Mouse (Mus musculus) forebrain, embryonic 15.5 days (tissue): ENCODE results near the gene Erg. TPM values are rescaled to one million over a fixed set of nuclear protein-coding genes. Genes with fewer than 3 reads are reported as not detected.

Source experiments
- ATAC-seq: fragments of 200-750 bp; cut with Nextera tagmentation; replicated peaks from 2 replicates; pipeline ENCODE4 v1.8.0; 2017; ENCODE audit warnings: mild to moderate bottlenecking, moderate TSS enrichment, moderate library complexity
- H3K27ac ChIP-seq: fragments of 300-500 bp; sonication (generic); replicated peaks from 2 replicates; pipeline ENCODE4 v1.5.1; 2015; ENCODE audit warnings: mild to moderate bottlenecking, inconsistent platforms
- H3K27me3 ChIP-seq: fragments of 300-500 bp; sonication (generic); 2 replicates; pipeline ENCODE4 v1.6.1; 2015; ENCODE audit warnings: inconsistent platforms
- H3K36me3 ChIP-seq: fragments of 300-500 bp; sonication (generic); 2 replicates; pipeline ENCODE4 v1.6.1; 2015; ENCODE audit warnings: mild to moderate bottlenecking, inconsistent platforms
- H3K4me1 ChIP-seq: fragments of 300-500 bp; sonication (generic); 2 replicates; pipeline ENCODE4 v1.6.1; 2015; ENCODE audit warnings: inconsistent platforms
- H3K4me2 ChIP-seq: fragments of 300-500 bp; sonication (generic); replicated peaks from 2 replicates; pipeline ENCODE4 v1.6.1; 2015; ENCODE audit warnings: mild to moderate bottlenecking, inconsistent platforms
- H3K4me3 ChIP-seq: fragments of 300-500 bp; sonication (generic); 2 replicates; pipeline ENCODE4 v1.5.1; 2015; ENCODE audit warnings: mild to moderate bottlenecking, inconsistent platforms
- H3K9ac ChIP-seq: fragments of 300-500 bp; sonication (generic); replicated peaks from 2 replicates; pipeline ENCODE4 v1.6.1; 2015; ENCODE audit warnings: mild to moderate bottlenecking, inconsistent platforms
- H3K9me3 ChIP-seq: fragments of 300-500 bp; sonication (generic); 2 replicates; pipeline ENCODE4 v1.6.1; 2016; ENCODE audit warnings: inconsistent platforms
- WGBS: fragments of 180-500 bp; shearing (Covaris S2); methylation state at CpG from one replicate; pipeline ENCODE4 v1.1.7; 2015; ENCODE audit warnings: mixed read lengths; 5-methylcytosine and 5-hydroxymethylcytosine counted together
- polyA plus RNA-seq: library from polyadenylated mRNA; unstranded; fragments of >200 nt; fragmentation: Nextera tagmentation; extraction: Ambion mirVana; gene quantifications from 2 replicates; pipeline ENCODE4 v1.2.1, GENCODE M21; 2015

Gene Erg
- polyA plus RNA-seq, 1 experiment from 2014 or later: 1.5 TPM

DNA sequence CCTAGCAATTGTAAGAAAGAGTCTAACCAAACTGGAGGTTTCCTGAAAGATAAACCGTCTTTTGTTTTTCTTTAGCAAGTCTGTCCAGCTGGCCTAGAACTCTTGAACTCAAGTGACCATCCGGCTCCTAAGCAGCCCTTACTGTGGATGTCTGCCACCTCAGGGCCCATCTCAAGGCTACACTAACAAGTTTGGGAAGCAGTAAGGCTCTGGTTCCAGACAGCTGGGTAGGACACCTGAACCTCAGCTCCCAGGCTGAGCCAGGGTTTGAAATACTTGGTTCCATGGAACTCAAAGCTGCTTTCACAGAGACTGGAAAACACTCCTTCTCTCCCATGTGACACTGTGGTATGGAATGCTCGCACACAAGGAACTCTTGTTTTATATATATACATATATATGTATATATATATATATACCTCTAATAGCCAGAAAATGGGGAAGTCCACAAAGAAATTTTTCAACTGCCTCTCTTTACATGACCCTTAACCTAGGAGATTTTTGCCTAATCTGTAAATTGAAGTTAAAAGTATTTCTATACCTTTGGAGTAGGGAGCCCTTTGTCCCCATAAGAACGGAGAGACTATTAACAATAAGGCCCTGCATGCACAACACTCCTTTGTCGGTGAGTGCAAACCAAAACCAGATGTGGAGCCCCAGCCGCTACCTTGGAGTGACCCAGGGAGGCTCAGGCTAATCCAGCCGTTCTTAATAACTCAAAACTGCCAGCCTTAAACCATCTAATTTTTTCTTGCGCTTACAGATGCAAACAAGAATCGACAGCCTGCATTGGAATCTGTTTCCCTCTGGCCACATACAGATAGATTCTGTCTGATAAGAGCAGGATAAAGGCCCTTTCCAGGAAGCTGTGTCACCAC lies 116.9 kb downstream of the Erg start:
- Histone ChIP-seq H3K4me2 (no peak overlapping the region), H3K9ac (no peak overlapping the region), H3K27ac (no peak overlapping the region), H3K36me3 (no peaks in the 10 kb centered on the region), H3K4me1 (no peaks in the 10 kb centered on the region), H3K4me3 (no peak overlapping the region), H3K27me3 (no peaks in the 10 kb centered on the region), H3K9me3 (no peaks in the 10 kb centered on the region)
- ATAC-seq: no peak
- 68% methylated on average over 9 of the region's 9 CpGs for WGBS

DNA sequence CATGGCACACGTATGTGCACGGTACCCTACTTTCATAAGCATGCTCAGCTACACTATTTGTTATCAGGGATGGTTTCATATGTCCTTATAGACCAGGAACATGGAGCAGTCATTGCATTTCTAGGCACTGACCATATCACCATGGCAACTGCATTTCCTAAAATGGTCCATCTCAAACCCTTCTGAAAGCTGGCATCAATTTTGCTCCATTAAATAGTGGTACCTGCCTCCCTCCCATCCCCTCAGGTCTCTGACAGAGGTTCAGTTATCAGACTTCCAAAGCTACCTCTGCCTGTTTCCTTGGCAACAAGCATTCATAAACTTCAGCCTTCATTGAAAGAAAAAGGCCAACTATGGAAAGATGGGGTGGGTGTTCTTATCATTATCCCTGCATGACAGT lies 118.5 kb downstream of the Erg start:
- no peak for ATAC-seq
- no peak overlapping the region for H3K9ac ChIP-seq
- no peak overlapping the region for H3K4me2 ChIP-seq
- no peak overlapping the region for H3K27ac ChIP-seq
- H3K4me1 ChIP-seq: no peaks in the 10 kb centered on the region; the same call in 1 of the 2 replicates
- no peak overlapping the region for H3K4me3 ChIP-seq
- H3K9me3 ChIP-seq: no peaks in the 10 kb centered on the region
- 99% methylated on average over 2 of the region's 2 CpGs for WGBS
- no peaks in the 10 kb centered on the region for H3K27me3 ChIP-seq
- no peaks in the 10 kb centered on the region for H3K36me3 ChIP-seq

DNA sequence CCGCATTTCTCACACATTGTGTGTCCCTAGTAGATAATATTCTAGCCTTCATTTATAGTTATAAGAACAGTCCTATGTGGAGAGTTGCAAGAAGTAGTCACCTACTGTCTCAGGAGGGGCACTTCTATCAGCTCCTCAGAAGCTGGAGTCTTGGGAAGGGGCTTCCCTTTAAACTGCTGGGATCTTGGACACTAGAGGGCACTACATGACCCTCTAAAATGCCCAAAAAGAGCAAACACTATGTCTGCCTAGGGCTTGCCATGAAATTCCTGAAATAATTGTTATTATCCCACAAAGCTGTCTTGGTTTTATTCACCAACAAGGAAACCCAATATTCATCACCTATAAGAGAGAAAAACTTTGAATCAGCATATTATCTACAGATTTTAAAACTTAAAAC lies 119.8 kb downstream of the Erg start:
- no peaks in the 10 kb centered on the region for H3K27me3 ChIP-seq
- no peak overlapping the region for H3K4me3 ChIP-seq
- no peaks in the 10 kb centered on the region; the same call in 1 of the 2 replicates for H3K4me1 ChIP-seq
- no peaks in the 10 kb centered on the region for H3K9me3 ChIP-seq
- no peak overlapping the region for H3K4me2 ChIP-seq
- no peak; the same call in 1 of the 2 replicates for ATAC-seq
- no peak overlapping the region for H3K27ac ChIP-seq
- H3K36me3 ChIP-seq: no peaks in the 10 kb centered on the region
- 98% methylated on average over 1 of the region's 1 CpGs for WGBS
- H3K9ac ChIP-seq: no peak overlapping the region

DNA sequence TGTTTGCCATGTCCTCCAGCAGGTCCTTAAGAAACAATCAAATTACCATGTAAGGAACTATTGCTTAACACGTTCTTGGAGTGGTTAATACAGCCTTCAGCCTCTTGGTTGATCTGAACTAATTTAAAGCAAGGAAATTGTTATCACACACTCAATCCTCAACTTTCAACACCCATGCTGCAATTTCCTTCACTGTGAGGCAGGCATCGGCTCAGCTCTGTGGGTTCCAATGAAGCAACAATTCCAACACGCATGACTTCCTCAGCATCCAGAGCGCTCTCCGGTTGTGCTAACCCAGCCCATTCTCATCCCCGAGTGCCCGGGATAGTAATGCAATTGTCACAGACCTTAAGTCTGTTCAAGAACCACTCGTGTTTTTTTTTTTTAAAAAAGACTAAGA lies 121.8 kb downstream of the Erg start:
- no peaks in the 10 kb centered on the region for H3K27me3 ChIP-seq
- no peaks in the 10 kb centered on the region for H3K9me3 ChIP-seq
- no peak overlapping the region for H3K9ac ChIP-seq
- no peak overlapping the region for H3K27ac ChIP-seq
- no peak for ATAC-seq
- WGBS: 62% methylated on average over 8 of the region's 8 CpGs
- H3K4me3 ChIP-seq: no peak overlapping the region
- H3K36me3 ChIP-seq: no peaks in the 10 kb centered on the region
- H3K4me1 ChIP-seq: no peaks in the 10 kb centered on the region; the same call in 1 of the 2 replicates
- H3K4me2 ChIP-seq: no peak overlapping the region

DNA sequence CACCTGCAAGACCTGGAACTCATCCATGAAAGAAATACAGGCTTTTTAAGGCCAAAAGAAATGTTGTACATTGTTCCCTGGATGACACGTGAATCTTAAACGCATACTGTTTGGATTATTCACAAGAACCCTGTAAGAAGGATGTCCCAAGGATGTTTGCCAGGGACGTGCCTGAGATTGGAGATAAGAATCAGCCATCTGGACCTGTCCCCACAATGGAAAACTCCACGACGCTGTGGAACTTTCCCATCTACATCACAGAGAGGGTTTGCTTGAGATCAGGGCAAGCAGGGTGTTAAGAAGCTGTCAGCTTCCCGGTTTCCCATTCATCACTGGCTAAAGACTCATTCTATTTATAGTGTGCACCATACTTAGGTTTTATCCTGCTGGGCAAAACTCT lies 122.6 kb downstream of the Erg start:
- Histone ChIP-seq H3K9ac (no peak overlapping the region), H3K4me2 (no peak overlapping the region), H3K27ac (no peak overlapping the region), H3K27me3 (no peaks in the 10 kb centered on the region), H3K36me3 (no peaks in the 10 kb centered on the region), H3K9me3 (no peaks in the 10 kb centered on the region), H3K4me3 (no peak overlapping the region), H3K4me1 (no peaks in the 10 kb centered on the region; the same call in 1 of the 2 replicates)
- WGBS: 48% methylated on average over 6 of the region's 6 CpGs
- no peak for ATAC-seq

DNA sequence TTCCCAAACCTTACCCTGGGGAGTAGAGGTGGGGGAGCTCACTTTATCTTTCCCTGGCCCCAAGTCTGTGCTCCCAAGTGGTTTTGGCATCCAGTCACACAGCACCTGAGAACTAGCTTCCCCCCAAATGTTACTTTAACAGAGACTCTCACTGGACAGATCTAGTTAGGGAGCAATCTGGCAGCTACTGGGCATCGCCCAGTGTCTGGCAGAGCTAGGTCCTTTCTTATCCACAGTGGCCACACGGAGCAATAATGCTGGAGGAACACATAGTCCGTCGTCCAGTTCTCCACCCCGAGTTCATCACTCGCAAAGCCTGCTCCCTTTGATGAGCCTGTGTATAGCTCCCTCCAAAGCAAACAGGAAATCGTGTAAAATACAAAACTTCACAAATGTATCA lies 124.5 kb downstream of the Erg start:
- no peaks in the 10 kb centered on the region for H3K9me3 ChIP-seq
- 88% methylated on average over 7 of the region's 7 CpGs for WGBS
- no peak overlapping the region for H3K4me2 ChIP-seq
- H3K36me3 ChIP-seq: no peaks in the 10 kb centered on the region
- no peak for ATAC-seq
- H3K4me1 ChIP-seq: no peaks in the 10 kb centered on the region; the same call in 1 of the 2 replicates
- no peaks in the 10 kb centered on the region for H3K27me3 ChIP-seq
- no peak overlapping the region for H3K27ac ChIP-seq
- H3K4me3 ChIP-seq: no peak overlapping the region
- H3K9ac ChIP-seq: no peak overlapping the region

DNA sequence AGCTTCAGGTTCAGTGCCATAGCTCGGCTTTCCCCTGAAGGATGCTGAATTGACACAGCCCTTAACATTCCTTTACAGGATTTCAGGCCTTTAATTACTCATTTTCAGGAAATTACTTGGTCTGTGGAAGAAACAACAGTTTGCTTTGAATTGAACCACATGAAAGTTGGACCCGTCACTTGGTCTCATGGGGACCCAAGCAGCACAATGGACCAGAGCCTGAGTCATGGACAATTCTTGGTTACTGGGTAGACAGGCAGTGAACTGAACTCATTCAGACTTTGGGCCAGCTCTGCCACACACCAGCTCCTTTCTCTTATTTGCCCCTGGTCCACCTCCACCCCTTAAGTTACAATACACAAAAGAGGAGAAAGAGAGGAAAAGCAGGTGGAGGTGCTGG lies 126.1 kb downstream of the Erg start:
- Histone ChIP-seq H3K36me3 (no peaks in the 10 kb centered on the region), H3K4me3 (no peak overlapping the region), H3K27me3 (no peaks in the 10 kb centered on the region), H3K4me2 (no peak overlapping the region), H3K9me3 (no peaks in the 10 kb centered on the region), H3K27ac (no peak overlapping the region), H3K4me1 (no peaks in the 10 kb centered on the region; the same call in 1 of the 2 replicates), H3K9ac (no peak overlapping the region)
- WGBS: 69% methylated on average over 2 of the region's 2 CpGs
- no peak for ATAC-seq

DNA sequence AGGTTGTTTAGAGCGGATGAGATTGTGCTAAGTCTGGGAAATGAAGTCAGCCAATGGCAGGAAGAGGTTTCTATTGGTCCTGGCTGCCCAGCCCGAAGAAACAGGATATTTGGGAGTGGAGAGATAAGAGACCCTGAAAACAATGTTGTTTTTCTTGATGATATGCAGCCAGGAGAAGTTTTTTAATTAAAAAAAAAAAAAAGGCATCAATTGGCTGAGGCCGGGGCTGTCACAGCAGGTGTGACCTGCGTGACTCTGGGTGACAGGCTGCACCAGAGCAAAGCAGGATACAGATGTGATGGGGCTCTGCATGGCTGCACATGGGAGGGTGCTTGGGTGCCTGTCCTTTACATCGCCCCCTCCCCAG lies 127.1 kb downstream of the Erg start:
- Histone ChIP-seq H3K27ac (no peak overlapping the region), H3K9ac (no peak overlapping the region), H3K9me3 (no peaks in the 10 kb centered on the region), H3K36me3 (no peaks in the 10 kb centered on the region), H3K4me2 (no peak overlapping the region), H3K27me3 (no peaks in the 10 kb centered on the region), H3K4me1 (no peaks in the 10 kb centered on the region; the same call in 1 of the 2 replicates), H3K4me3 (no peak overlapping the region)
- ATAC-seq: no peak
- 82% methylated on average over 5 of the region's 5 CpGs for WGBS

DNA sequence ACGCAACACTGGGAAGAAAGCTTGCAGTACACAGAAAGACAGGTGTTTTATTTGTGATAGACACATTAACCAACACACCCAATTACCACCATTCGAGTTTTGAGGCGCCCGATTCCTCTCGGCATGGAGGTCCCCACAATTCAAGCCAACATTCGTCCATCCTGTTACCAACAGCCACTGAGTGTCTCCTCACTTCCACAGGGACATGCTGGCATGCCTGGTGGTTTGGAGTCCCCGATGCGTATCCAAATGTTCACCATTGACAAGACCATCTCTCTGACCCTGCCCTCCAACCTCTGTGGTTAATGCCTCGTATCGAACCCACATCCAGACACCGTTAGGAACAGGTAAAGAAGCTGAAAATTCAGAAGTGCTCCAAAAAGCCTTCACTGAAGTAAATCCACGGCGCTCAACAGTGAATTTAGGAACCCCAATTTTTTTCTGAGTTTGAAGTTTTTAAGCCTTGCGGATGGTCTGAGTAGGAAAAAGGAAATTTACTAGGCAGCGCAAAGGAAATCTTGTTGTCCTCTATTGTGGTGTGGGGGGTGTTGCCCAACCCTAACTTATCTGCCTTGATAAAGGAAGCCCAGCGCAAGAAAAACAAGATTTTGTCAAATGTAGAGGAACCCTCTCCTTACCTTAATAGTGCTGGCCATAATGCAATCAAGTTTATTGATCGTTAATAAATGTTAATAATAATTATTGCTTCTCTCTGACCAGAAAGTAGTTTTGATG lies 127.6 kb downstream of the Erg start:
- Histone ChIP-seq H3K27ac (no peak overlapping the region), H3K9ac (no peak overlapping the region), H3K36me3 (no peaks in the 10 kb centered on the region), H3K4me1 (no peaks in the 10 kb centered on the region; the same call in 1 of the 2 replicates), H3K27me3 (no peaks in the 10 kb centered on the region), H3K4me2 (no peak overlapping the region), H3K4me3 (no peak overlapping the region), H3K9me3 (no peaks in the 10 kb centered on the region)
- WGBS: 94% methylated on average over 17 of the region's 17 CpGs
- no peak for ATAC-seq

DNA sequence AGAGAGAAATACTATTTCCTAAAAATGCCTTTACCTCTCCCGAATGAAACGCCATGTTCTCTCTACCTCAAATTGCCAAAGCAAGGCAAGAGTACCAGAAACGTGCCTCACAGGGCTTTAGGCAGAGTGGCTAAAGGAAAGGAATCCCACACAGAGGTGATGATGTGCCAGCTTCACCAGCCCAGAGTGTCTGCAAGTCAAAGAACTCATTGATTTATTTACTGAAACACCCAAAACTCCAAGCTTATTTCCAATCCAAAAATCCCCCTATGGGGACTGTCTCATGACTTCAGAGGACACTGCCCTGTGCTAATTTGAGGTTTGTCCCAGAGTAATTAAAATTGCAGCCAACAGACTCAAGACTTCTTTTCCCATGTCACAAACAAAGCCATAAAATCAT lies 129.4 kb downstream of the Erg start:
- Histone ChIP-seq H3K9ac (no peak overlapping the region), H3K9me3 (no peaks in the 10 kb centered on the region), H3K27me3 (no peaks in the 10 kb centered on the region), H3K4me2 (no peak overlapping the region), H3K27ac (no peak overlapping the region), H3K4me3 (no peak overlapping the region), H3K36me3 (no peaks in the 10 kb centered on the region), H3K4me1 (no peaks in the 10 kb centered on the region)
- no peak for ATAC-seq
- WGBS: 84% methylated on average over 3 of the region's 3 CpGs

DNA sequence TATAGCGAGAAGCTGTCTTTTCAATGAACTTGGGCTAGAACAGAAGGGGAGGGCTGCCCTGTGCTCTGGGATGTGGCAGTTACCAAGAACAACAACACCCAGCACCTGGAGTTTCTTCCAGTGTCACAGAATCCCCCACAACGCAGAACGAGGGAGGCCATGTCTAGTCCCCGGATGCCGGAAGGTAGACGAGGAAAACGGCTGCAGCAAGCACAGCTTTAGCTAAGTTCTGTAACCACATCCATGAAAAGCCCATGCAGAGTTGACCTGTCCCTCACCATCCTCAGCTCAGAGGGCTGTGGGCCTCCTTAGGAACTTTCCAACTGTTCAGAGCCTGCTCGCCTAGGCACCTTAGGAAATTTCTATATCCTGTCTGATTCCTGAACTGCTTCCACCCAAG lies 130.5 kb downstream of the Erg start:
- no peaks in the 10 kb centered on the region for H3K36me3 ChIP-seq
- H3K4me2 ChIP-seq: no peak overlapping the region
- no peak for ATAC-seq
- no peak overlapping the region for H3K9ac ChIP-seq
- H3K27ac ChIP-seq: no peak overlapping the region
- H3K9me3 ChIP-seq: no peaks in the 10 kb centered on the region
- no peaks in the 10 kb centered on the region for H3K27me3 ChIP-seq
- no peaks in the 10 kb centered on the region for H3K4me1 ChIP-seq
- WGBS: 94% methylated on average over 8 of the region's 8 CpGs
- H3K4me3 ChIP-seq: no peak overlapping the region

DNA sequence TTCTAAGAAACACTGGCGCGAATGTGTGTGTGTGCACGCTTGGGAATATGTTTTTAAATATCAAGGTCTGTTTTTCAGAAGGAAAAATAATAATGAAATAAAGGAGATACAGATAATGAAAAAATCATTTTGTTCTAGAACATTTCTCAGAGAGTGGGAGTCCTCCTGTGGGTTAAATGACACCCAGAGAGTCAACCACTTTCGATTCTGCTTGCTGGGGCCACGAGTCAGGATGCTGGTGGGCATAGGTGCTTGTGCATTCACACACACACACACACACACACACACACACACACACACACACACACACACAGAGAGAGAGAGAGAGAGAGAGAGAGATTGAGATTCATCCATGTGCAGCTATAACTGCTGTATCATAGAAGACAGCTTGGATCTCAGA lies 130.9 kb downstream of the Erg start:
- 93% methylated on average over 5 of the region's 5 CpGs for WGBS
- no peaks in the 10 kb centered on the region for H3K27me3 ChIP-seq
- H3K4me3 ChIP-seq: no peak overlapping the region
- H3K9me3 ChIP-seq: no peaks in the 10 kb centered on the region
- no peaks in the 10 kb centered on the region for H3K36me3 ChIP-seq
- no peaks in the 10 kb centered on the region for H3K4me1 ChIP-seq
- no peak overlapping the region for H3K9ac ChIP-seq
- no peak for ATAC-seq
- H3K4me2 ChIP-seq: no peak overlapping the region
- no peak overlapping the region for H3K27ac ChIP-seq
